Mouse (Mus musculus) limb, embryonic 14.5 days (tissue): ENCODE measurements around the gene Fanci. TPM values are rescaled to one million over a fixed set of nuclear protein-coding genes. Genes with fewer than 3 reads are reported as not detected.

Experiments used
- ATAC-seq: fragments of 200-750 bp; cut with Nextera tagmentation; 2 replicates; pipeline ENCODE4 v1.8.0; 2017; ENCODE audit warnings: low read depth, moderate number of reproducible peaks, moderate TSS enrichment; ENCODE audit not compliant: low FRiP score
- DNase-seq: peaks from one replicate; pipeline ENCODE4 v3.0.0-alpha.2; 2015; ENCODE audit warnings: low spot score
- H3K27ac ChIP-seq: fragments of 300-500 bp; sonication (generic); replicated peaks from 2 replicates; pipeline ENCODE4 v1.5.1; 2014; ENCODE audit warnings: low read depth, mild to moderate bottlenecking, low read length, moderate library complexity, mixed read lengths
- H3K27me3 ChIP-seq: fragments of 300-500 bp; sonication (generic); 2 replicates; pipeline ENCODE4 v1.6.1; 2014; ENCODE audit warnings: low read length, mixed read lengths; ENCODE audit not compliant: control insufficient read depth, insufficient read depth
- H3K36me3 ChIP-seq: fragments of 300-500 bp; sonication (generic); 2 replicates; pipeline ENCODE4 v1.6.1; 2014; ENCODE audit warnings: mild to moderate bottlenecking, low read length, moderate library complexity, mixed read lengths; ENCODE audit not compliant: control insufficient read depth, insufficient read depth
- H3K4me1 ChIP-seq: fragments of 300-500 bp; sonication (generic); 2 replicates; pipeline ENCODE4 v1.6.1; 2014; ENCODE audit warnings: antibody characterized with exemption, low read length, mixed read lengths; ENCODE audit not compliant: control insufficient read depth, insufficient read depth
- H3K4me2 ChIP-seq: fragments of 300-500 bp; sonication (generic); replicated peaks from 2 replicates; pipeline ENCODE4 v1.6.1; 2014; ENCODE audit warnings: low read depth, mild to moderate bottlenecking, low read length, moderate library complexity; ENCODE audit not compliant: severe bottlenecking
- H3K4me3 ChIP-seq: fragments of 300-500 bp; sonication (generic); replicated peaks from 2 replicates; pipeline ENCODE4 v1.5.1; 2014; ENCODE audit warnings: low read length
- H3K9ac ChIP-seq: fragments of 300-500 bp; sonication (generic); 2 replicates; pipeline ENCODE4 v1.6.1; 2014; ENCODE audit warnings: mild to moderate bottlenecking, low read depth, low read length, moderate library complexity; ENCODE audit not compliant: severe bottlenecking
- H3K9me3 ChIP-seq: fragments of 300-500 bp; sonication (generic); 2 replicates; pipeline ENCODE4 v1.6.1; 2016; ENCODE audit warnings: low read length; ENCODE audit not compliant: control insufficient read depth
- POLR2A ChIP-seq: fragments of 200-500 bp; IDR thresholded peaks from 2 replicates; pipeline ENCODE4 v1.8.0; 2012; ENCODE audit warnings: inconsistent platforms, mild to moderate bottlenecking, moderate library complexity, borderline replicate concordance; ENCODE audit not compliant: insufficient read depth, insufficient read length; ENCODE audit errors: extremely low read depth
- WGBS: fragments of 180-500 bp; shearing (Covaris S2); extraction: QIAGEN DNeasy Blood & Tissue Kit; methylation state at CpG from one replicate; pipeline ENCODE4 v1.1.7; 2014; 5-methylcytosine and 5-hydroxymethylcytosine counted together
- polyA plus RNA-seq, 2 experiments: library from polyadenylated mRNA; depleted of rRNA in 1 of 2; stranded (reverse) in 1 of 2; unstranded in 1 of 2; fragments of >200 nt; fragmentation: Nextera tagmentation in 1 of 2; extraction: Ambion mirVana in 1 of 2; gene quantifications; 2 replicates each; pipeline versions ENCODE4 v1.2.1 to v1.2.3; 2012 to 2014

The Fanci gene
- polyA plus RNA-seq, 2 experiments, result 6.8 TPM

- 9% methylated on average over 9 of the region's 9 CpGs for WGBS
- H3K4me3 ChIP-seq, result no peak overlapping the region
Observed at GRCm38 (mm10) chr7:79496816-79497328, 105.1 kb downstream of the Fanci start.

GRCm38 (mm10) chr7:79497701-79498115 lies 106.0 kb downstream of the Fanci start:
- no peak for DNase-seq

More at GRCm38 (mm10) chr7:79496816-79497328, 105.1 kb downstream of the Fanci start:
- peaks cover 78% of the 10 kb centered on the region for H3K27me3 ChIP-seq
- no peak overlapping the region for H3K9ac ChIP-seq
- no peak for ATAC-seq
- no peaks in the 10 kb centered on the region for H3K9me3 ChIP-seq
- no peak for DNase-seq
- H3K27ac ChIP-seq, result no peak overlapping the region
- no peaks in the 10 kb centered on the region for H3K36me3 ChIP-seq
- H3K4me1 ChIP-seq, result no peaks in the 10 kb centered on the region
- no peak for TF ChIP-seq POLR2A
- no peak overlapping the region for H3K4me2 ChIP-seq

GRCm38 (mm10) chr7:79498356-79498755 lies 106.6 kb downstream of the Fanci start:
- Histone ChIP-seq H3K36me3 (no peaks in the 10 kb centered on the region), H3K4me2 (no peak overlapping the region), H3K9ac (no peak overlapping the region), H3K27me3 (peaks cover 93% of the 10 kb centered on the region), H3K4me1 (no peaks in the 10 kb centered on the region), H3K4me3 (no peak overlapping the region), H3K27ac (no peak overlapping the region), H3K9me3 (no peaks in the 10 kb centered on the region)
- no peak for TF ChIP-seq POLR2A
- ATAC-seq, result no peak
- WGBS, result 11% methylated on average over 6 of the region's 6 CpGs
- no peak for DNase-seq

More at GRCm38 (mm10) chr7:79497701-79498115, 106.0 kb downstream of the Fanci start:
- no peaks in the 10 kb centered on the region for H3K4me1 ChIP-seq
- H3K36me3 ChIP-seq, result no peaks in the 10 kb centered on the region
- peaks cover 87% of the 10 kb centered on the region for H3K27me3 ChIP-seq
- TF ChIP-seq POLR2A, result no peak
- no peak overlapping the region for H3K4me3 ChIP-seq
- H3K4me2 ChIP-seq, result no peak overlapping the region
- ATAC-seq, result no peak
- H3K9me3 ChIP-seq, result no peaks in the 10 kb centered on the region
- 3% methylated on average over 20 of the region's 20 CpGs for WGBS
- H3K9ac ChIP-seq, result no peak overlapping the region
- H3K27ac ChIP-seq, result no peak overlapping the region

- H3K4me1 ChIP-seq, result no peaks in the 10 kb centered on the region
- H3K4me2 ChIP-seq, result no peak overlapping the region
- no peak for TF ChIP-seq POLR2A
- no peak overlapping the region for H3K27ac ChIP-seq
- peaks cover 98% of the 10 kb centered on the region for H3K27me3 ChIP-seq
- H3K36me3 ChIP-seq, result no peaks in the 10 kb centered on the region
- H3K4me3 ChIP-seq, result no peak overlapping the region
- no peak for ATAC-seq
- no peak for DNase-seq
- WGBS, result 1% methylated on average over 34 of the region's 35 CpGs
- H3K9ac ChIP-seq, result no peak overlapping the region
- H3K9me3 ChIP-seq, result no peaks in the 10 kb centered on the region
Observed at GRCm38 (mm10) chr7:79498965-79499595, 107.4 kb downstream of the Fanci start.

Other genes with a start within 250 kb of the Fanci start
- 151 and 219 TPM in 2 replicates for gene Mfge8, start 242.9 kb upstream of the Fanci start, polyA plus RNA-seq (2012; rRNA removed)
- gene Mfge8, start 242.9 kb upstream of the Fanci start, polyA plus RNA-seq (2014; fragmentation: Nextera tagmentation; extraction: Ambion mirVana), result 166 and 177 TPM in 2 replicates
- 7.8 and 9.5 TPM in 2 replicates for gene Abhd2, start 118.7 kb upstream of the Fanci start, polyA plus RNA-seq (2012; rRNA removed)
- gene Abhd2, start 118.7 kb upstream of the Fanci start, polyA plus RNA-seq (2014; fragmentation: Nextera tagmentation; extraction: Ambion mirVana), result 10.9 and 13.0 TPM in 2 replicates
- gene Rlbp1, start 4.9 kb upstream of the Fanci start, polyA plus RNA-seq (2012; rRNA removed), result 4.7 and 6.2 TPM in 2 replicates
- 1.7 and 2.0 TPM in 2 replicates for gene Rlbp1, start 4.9 kb upstream of the Fanci start, polyA plus RNA-seq (2014; fragmentation: Nextera tagmentation; extraction: Ambion mirVana)
- 59.8 and 71.9 TPM in 2 replicates for gene Polg, start 74.4 kb downstream of the Fanci start, polyA plus RNA-seq (2012; rRNA removed)
- 37.6 and 42.8 TPM in 2 replicates for gene Polg, start 74.4 kb downstream of the Fanci start, polyA plus RNA-seq (2014; fragmentation: Nextera tagmentation; extraction: Ambion mirVana)
- gene Rhcg, start 225.7 kb downstream of the Fanci start, polyA plus RNA-seq (2012; rRNA removed), result 0.08 and 0.14 TPM in 2 replicates
- 0.11 TPM in 1 of 2 replicates, not detected in the other for gene Rhcg, start 225.7 kb downstream of the Fanci start, polyA plus RNA-seq (2014; fragmentation: Nextera tagmentation; extraction: Ambion mirVana)